Mouse (Mus musculus) liver, adult 2 months (tissue): ENCODE measurements at regions not wholly inside any gene's neighbourhood (a gene's known extent, or its start where the extent isn't known, plus 50 kb on each side); places are given as distances from the start of the nearest gene placed in this dataset.

Experiments
- DNase-seq: peaks from one replicate; pipeline ENCODE4 v3.0.0-alpha.2; 2011; ENCODE audit warnings: low read depth, low spot score; ENCODE audit errors: extremely low read depth
- H3K27ac ChIP-seq: fragments of 200-500 bp; replicated peaks from 2 replicates; pipeline ENCODE4 v1.5.1; 2012; ENCODE audit warnings: low read depth, mild to moderate bottlenecking, control low read depth, inconsistent platforms, low read length; ENCODE audit not compliant: insufficient read depth
- H3K27me3 ChIP-seq: fragments of 200-500 bp; 2 replicates; pipeline ENCODE4 v1.6.1; 2012; ENCODE audit warnings: mild to moderate bottlenecking, moderate library complexity, low read length, inconsistent platforms; ENCODE audit not compliant: control insufficient read depth, insufficient read depth
- H3K36me3 ChIP-seq: fragments of 200-500 bp; 2 replicates; pipeline ENCODE4 v1.6.1; 2012; ENCODE audit warnings: low read length, inconsistent platforms; ENCODE audit not compliant: control insufficient read depth, insufficient read depth
- H3K4me1 ChIP-seq: fragments of 200-500 bp; 2 replicates; pipeline ENCODE4 v1.6.1; 2011; ENCODE audit warnings: low read length; ENCODE audit not compliant: control insufficient read depth, insufficient read depth
- H3K4me3 ChIP-seq: fragments of 200-500 bp; 2 replicates; pipeline ENCODE4 v1.5.1; 2011; ENCODE audit warnings: low read depth, mild to moderate bottlenecking, control low read depth, low read length, moderate library complexity; ENCODE audit not compliant: insufficient read depth
- H3K79me2 ChIP-seq: fragments of 200-500 bp; 2 replicates; pipeline ENCODE4 v1.6.1; 2012; ENCODE audit warnings: inconsistent platforms, mild to moderate bottlenecking, low read length, moderate library complexity; ENCODE audit not compliant: control insufficient read depth, insufficient read depth
- H3K9ac ChIP-seq: fragments of 200-500 bp; 2 replicates; pipeline ENCODE4 v1.6.1; 2012; ENCODE audit warnings: low read depth, mild to moderate bottlenecking, control low read depth, inconsistent platforms, low read length
- CTCF ChIP-seq: fragments of 200-500 bp; IDR thresholded peaks from 2 replicates; pipeline ENCODE4 v1.5.1; 2011; ENCODE audit warnings: low read depth, low read length, control low read depth
- POLR2A ChIP-seq: fragments of 200-500 bp; IDR thresholded peaks from 2 replicates; pipeline ENCODE4 v1.6.1; 2011; ENCODE audit warnings: low read length, control low read depth; ENCODE audit not compliant: insufficient read depth; ENCODE audit errors: extremely low read depth
- WGBS: fragments of 180-500 bp; shearing (Covaris S2); methylation state at CpG from one replicate; pipeline ENCODE4 v1.1.7; 2018; 5-methylcytosine and 5-hydroxymethylcytosine counted together

DNA sequence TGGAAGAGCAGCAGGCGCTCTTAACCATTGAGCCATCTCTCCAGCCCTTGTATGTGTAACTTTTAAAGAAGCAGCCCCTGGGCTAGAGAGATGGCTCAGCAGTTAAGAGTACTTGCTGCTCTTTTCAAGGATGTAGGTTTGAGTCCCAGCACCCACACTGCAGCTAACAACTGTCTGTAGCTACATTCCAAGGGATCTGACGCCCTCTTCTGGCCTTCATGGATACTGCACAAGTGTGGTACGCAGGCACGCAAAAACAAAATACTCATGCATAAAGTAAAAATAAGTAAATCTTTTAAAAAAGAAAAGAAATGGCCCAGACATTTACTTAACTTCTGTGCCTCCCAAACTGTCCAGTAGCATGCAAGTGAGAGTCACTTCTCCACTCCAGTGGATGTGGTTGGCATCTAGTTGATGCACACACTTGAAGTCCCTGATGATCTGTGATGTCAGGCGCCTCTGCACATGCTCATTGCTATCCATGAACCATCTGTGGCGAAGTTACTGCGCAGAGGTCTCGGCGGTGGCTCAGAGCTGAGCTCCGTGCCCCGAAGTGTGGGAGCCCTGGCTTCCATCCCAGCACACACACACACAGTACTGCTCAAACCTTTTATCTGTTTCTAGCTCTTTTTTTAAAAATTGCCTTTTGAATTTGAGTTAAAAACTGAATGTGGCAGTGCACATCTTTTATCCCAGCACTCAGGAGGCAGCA, 59.0 kb upstream of the Nkx1-1 start:
- no peaks in the 10 kb centered on the region for H3K27me3 ChIP-seq
- no peak for DNase-seq
- H3K4me3 ChIP-seq = no peak overlapping the region
- H3K9ac ChIP-seq = no peak overlapping the region
- no peaks in the 10 kb centered on the region for H3K36me3 ChIP-seq
- no peaks in the 10 kb centered on the region for H3K4me1 ChIP-seq
- 89% methylated on average over 11 of the region's 11 CpGs for WGBS
- H3K79me2 ChIP-seq = no peaks in the 10 kb centered on the region
- no peak overlapping the region for H3K27ac ChIP-seq
- TF ChIP-seq CTCF = peak; percentile 36
- no peak for TF ChIP-seq POLR2A

DNA sequence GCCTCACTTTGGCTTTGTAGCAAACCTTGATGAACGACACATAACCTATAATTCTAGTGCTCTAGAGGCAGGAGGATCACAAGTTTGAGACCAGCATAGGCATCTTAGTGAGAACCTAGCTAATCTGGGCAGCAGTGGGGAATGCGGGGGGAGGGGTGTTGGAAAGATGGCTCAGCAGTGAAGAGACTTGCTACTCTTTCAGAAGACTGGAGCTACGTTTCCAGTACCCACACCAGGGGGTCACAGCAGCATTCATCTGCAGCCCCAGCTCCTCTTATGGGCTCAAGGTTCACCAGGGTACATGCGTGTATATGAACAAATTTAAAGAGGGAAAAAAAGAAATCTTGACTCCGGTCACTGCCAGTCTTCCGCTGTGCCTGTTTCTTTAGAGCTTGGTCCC, 55.5 kb upstream of the Nkx1-1 start:
- DNase-seq = no peak
- Histone ChIP-seq H3K79me2 (no peaks in the 10 kb centered on the region), H3K4me1 (no peaks in the 10 kb centered on the region), H3K4me3 (no peak overlapping the region), H3K9ac (no peak overlapping the region), H3K36me3 (no peaks in the 10 kb centered on the region), H3K27me3 (no peaks in the 10 kb centered on the region), H3K27ac (no peak overlapping the region)
- WGBS = 75% methylated on average over 6 of the region's 6 CpGs
- TF ChIP-seq POLR2A = no peak
- no peak for TF ChIP-seq CTCF

DNA sequence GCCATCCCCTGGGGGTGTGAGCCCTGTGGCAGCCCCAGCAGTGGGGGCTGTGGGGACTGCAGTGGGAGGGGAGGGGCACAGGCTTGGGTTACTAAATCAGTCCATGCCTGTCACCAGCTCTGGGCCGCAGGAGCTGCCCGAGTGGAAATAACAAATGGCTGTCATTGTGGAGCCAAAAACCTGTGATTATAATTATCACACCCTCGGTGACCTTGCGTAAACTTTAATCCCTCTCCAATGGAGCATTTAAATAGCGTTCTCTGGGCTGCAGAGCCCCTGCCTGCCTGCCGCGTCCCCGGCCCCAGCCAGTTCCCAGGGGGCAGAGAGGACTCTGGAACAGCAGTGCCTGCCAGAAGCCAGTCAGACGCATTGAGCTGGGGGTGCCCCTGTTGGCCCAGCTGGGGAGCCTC, 54.4 kb upstream of the Nkx1-1 start:
- Histone ChIP-seq H3K9ac (no peak overlapping the region), H3K27ac (no peak overlapping the region), H3K79me2 (no peaks in the 10 kb centered on the region), H3K4me3 (no peak overlapping the region), H3K27me3 (no peaks in the 10 kb centered on the region), H3K4me1 (no peaks in the 10 kb centered on the region), H3K36me3 (no peaks in the 10 kb centered on the region)
- no peak for TF ChIP-seq POLR2A
- no peak for TF ChIP-seq CTCF
- WGBS = 44% methylated on average over 9 of the region's 9 CpGs
- DNase-seq = no peak

DNA sequence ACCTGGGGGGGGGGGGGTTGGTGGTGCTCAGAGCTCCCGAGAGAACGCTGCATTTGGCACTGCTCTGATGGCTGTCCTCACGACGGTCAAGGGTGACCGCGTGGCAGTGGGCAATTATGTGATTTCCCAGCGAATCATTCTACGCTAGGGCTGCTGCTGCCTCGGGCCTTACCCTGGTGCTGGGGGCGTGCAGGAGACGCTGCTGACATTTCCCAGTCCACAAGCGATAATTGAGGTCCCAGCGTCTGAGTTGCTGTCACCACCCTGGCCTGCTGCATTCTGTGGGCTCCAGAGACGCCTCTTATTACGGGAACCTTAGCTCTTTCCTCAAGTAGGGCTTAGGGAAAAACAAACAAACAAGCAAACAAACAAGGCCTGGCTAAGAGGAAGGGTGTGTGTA, 52.0 kb upstream of the Nkx1-1 start:
- H3K27ac ChIP-seq = no peak overlapping the region
- 77% methylated on average over 15 of the region's 15 CpGs for WGBS
- H3K27me3 ChIP-seq = no peaks in the 10 kb centered on the region
- no peak overlapping the region for H3K4me3 ChIP-seq
- no peaks in the 10 kb centered on the region for H3K36me3 ChIP-seq
- no peak overlapping the region for H3K9ac ChIP-seq
- DNase-seq = no peak
- no peaks in the 10 kb centered on the region for H3K79me2 ChIP-seq
- no peaks in the 10 kb centered on the region for H3K4me1 ChIP-seq
- no peak for TF ChIP-seq POLR2A
- TF ChIP-seq CTCF = no peak
